Mouse (Mus musculus) forebrain, embryonic 11.5 days (tissue): ENCODE measurements around the gene 2410004B18Rik. TPM values are rescaled to one million over a fixed set of nuclear protein-coding genes. Genes with fewer than 3 reads are reported as not detected.

Source experiments
- ATAC-seq: fragments of 200-750 bp; cut with Nextera tagmentation; replicated peaks from 2 replicates; pipeline ENCODE4 v1.8.0; 2017; ENCODE audit warnings: moderate TSS enrichment; ENCODE audit not compliant: low FRiP score
- DNase-seq: peaks from one replicate; pipeline ENCODE4 v3.0.0-alpha.2; 2017; ENCODE audit warnings: low spot score
- H3K27ac ChIP-seq: fragments of 300-500 bp; sonication (generic); 2 replicates; pipeline ENCODE4 v1.5.1; 2014; ENCODE audit warnings: low read depth, low read length
- H3K27me3 ChIP-seq: fragments of 300-500 bp; sonication (generic); 2 replicates; pipeline ENCODE4 v1.6.1; 2014; ENCODE audit warnings: mild to moderate bottlenecking, low read length, mixed read lengths; ENCODE audit not compliant: control insufficient read depth, insufficient read depth
- H3K36me3 ChIP-seq: fragments of 300-500 bp; sonication (generic); 2 replicates; pipeline ENCODE4 v1.6.1; 2014; ENCODE audit warnings: mild to moderate bottlenecking, low read length, moderate library complexity, mixed read lengths; ENCODE audit not compliant: control insufficient read depth, insufficient read depth
- H3K4me1 ChIP-seq: fragments of 300-500 bp; sonication (generic); replicated peaks from 2 replicates; pipeline ENCODE4 v1.6.1; 2014; ENCODE audit warnings: low read length, mixed read lengths; ENCODE audit not compliant: control insufficient read depth, insufficient read depth
- H3K4me2 ChIP-seq: fragments of 300-500 bp; sonication (generic); 2 replicates; pipeline ENCODE4 v1.6.1; 2014; ENCODE audit warnings: low read depth, mild to moderate bottlenecking, low read length, moderate library complexity, mixed read lengths; ENCODE audit not compliant: severe bottlenecking
- H3K4me3 ChIP-seq: fragments of 300-500 bp; sonication (generic); 2 replicates; pipeline ENCODE4 v1.5.1; 2014; ENCODE audit warnings: low read depth, low read length
- H3K9ac ChIP-seq: fragments of 300-500 bp; sonication (generic); 2 replicates; pipeline ENCODE4 v1.6.1; 2014; ENCODE audit warnings: low read length
- H3K9me3 ChIP-seq: fragments of 300-500 bp; sonication (generic); 2 replicates; pipeline ENCODE4 v1.6.1; 2016; ENCODE audit warnings: low read length, mixed read lengths; ENCODE audit not compliant: control insufficient read depth
- WGBS: fragments of 180-500 bp; shearing (Covaris S2); extraction: QIAGEN DNeasy Blood & Tissue Kit; methylation state at CpG from one replicate; pipeline ENCODE4 v1.1.7; 2014; 5-methylcytosine and 5-hydroxymethylcytosine counted together
- polyA plus RNA-seq: library from polyadenylated mRNA; unstranded; fragments of >200 nt; fragmentation: Nextera tagmentation; extraction: Ambion mirVana; gene quantifications from 2 replicates; pipeline ENCODE4 v1.2.1, GENCODE M21; 2014

2410004B18Rik gene
- 57.6 and 59.5 TPM in 2 replicates for polyA plus RNA-seq

GRCm38 (mm10) chr3:145937505-145938404 is at the start of gene 2410004B18Rik:
Gene 2410004B18Rik (plus strand): TSS chr3:145938014.
- peak; percentile 94 for ATAC-seq
- WGBS = 2% methylated on average over 49 of the region's 70 CpGs
- DNase-seq = peak; percentile 99
- peak within 1 kb of the TSS; percentile 61 for H3K4me2 ChIP-seq
- peak within 1 kb of the TSS; percentile 97 for H3K4me3 ChIP-seq
- no peaks in the 10 kb centered on the region for H3K27me3 ChIP-seq
- peaks cover 8% of the 10 kb centered on the region for H3K4me1 ChIP-seq
- no peaks in the 10 kb centered on the region; the same call in 1 of the 2 replicates for H3K36me3 ChIP-seq
- no peaks in the 10 kb centered on the region for H3K9me3 ChIP-seq
- H3K27ac ChIP-seq = no peak within 1 kb of the TSS
- H3K9ac ChIP-seq = peak within 1 kb of the TSS; percentile 69

- DNase-seq (peak; percentile 68), ATAC-seq (peak; percentile 95)
- WGBS = 46% methylated on average over 18 of the region's 18 CpGs
- Histone ChIP-seq H3K27me3 (no peaks in the 10 kb centered on the region), H3K36me3 (no peaks in the 10 kb centered on the region), H3K4me2 (no peak overlapping the region), H3K9ac (peak overlapping the region; percentile 30; the same call in 1 of the 2 replicates), H3K9me3 (no peaks in the 10 kb centered on the region), H3K27ac (peak overlapping the region; percentile 87), H3K4me1 (peaks cover 18% of the 10 kb centered on the region), H3K4me3 (no peak overlapping the region; the same call in 1 of the 2 replicates)
Observed at GRCm38 (mm10) chr3:145890346-145891132, 47.3 kb upstream of the 2410004B18Rik start.

- peaks cover 11% of the 10 kb centered on the region for H3K4me1 ChIP-seq
- no peak overlapping the region for H3K4me2 ChIP-seq
- H3K4me3 ChIP-seq = no peak overlapping the region
- H3K9me3 ChIP-seq = no peaks in the 10 kb centered on the region
- DNase-seq = no peak
- WGBS = 86% methylated on average over 3 of the region's 3 CpGs
- no peak overlapping the region for H3K9ac ChIP-seq
- no peak for ATAC-seq
- H3K27ac ChIP-seq = no peak overlapping the region
- H3K36me3 ChIP-seq = no peaks in the 10 kb centered on the region
- H3K27me3 ChIP-seq = no peaks in the 10 kb centered on the region
Observed at GRCm38 (mm10) chr3:145892451-145892850, 45.4 kb upstream of the 2410004B18Rik start.

- Histone ChIP-seq H3K36me3 (no peaks in the 10 kb centered on the region), H3K27me3 (no peaks in the 10 kb centered on the region), H3K4me3 (no peak overlapping the region), H3K4me1 (peaks cover 11% of the 10 kb centered on the region), H3K4me2 (no peak overlapping the region), H3K27ac (no peak overlapping the region), H3K9me3 (no peaks in the 10 kb centered on the region), H3K9ac (no peak overlapping the region)
- WGBS = 79% methylated on average over 12 of the region's 12 CpGs
- DNase-seq (no peak), ATAC-seq (no peak)
Observed at GRCm38 (mm10) chr3:145894131-145894530, 43.7 kb upstream of the 2410004B18Rik start.

- Histone ChIP-seq H3K36me3 (no peaks in the 10 kb centered on the region), H3K4me1 (no peaks in the 10 kb centered on the region), H3K4me3 (no peak overlapping the region), H3K27ac (no peak overlapping the region), H3K9ac (no peak overlapping the region), H3K9me3 (no peaks in the 10 kb centered on the region), H3K4me2 (no peak overlapping the region), H3K27me3 (no peaks in the 10 kb centered on the region)
- ATAC-seq = no peak
- DNase-seq = no peak
- WGBS = 92% methylated on average over 11 of the region's 11 CpGs
Observed at GRCm38 (mm10) chr3:145897749-145898148, 40.1 kb upstream of the 2410004B18Rik start.

- H3K4me1 ChIP-seq = 0 out of 2 replicates have a peak, but pooled peaks cover 1% of the 10 kb centered on the region
- no peaks in the 10 kb centered on the region for H3K9me3 ChIP-seq
- WGBS = 93% methylated on average over 8 of the region's 8 CpGs
- ATAC-seq (no peak), DNase-seq (no peak)
- H3K4me2 ChIP-seq = no peak overlapping the region
- H3K27me3 ChIP-seq = no peaks in the 10 kb centered on the region
- no peak overlapping the region for H3K4me3 ChIP-seq
- no peak overlapping the region for H3K27ac ChIP-seq
- H3K36me3 ChIP-seq = no peaks in the 10 kb centered on the region
- no peak overlapping the region for H3K9ac ChIP-seq
Observed at GRCm38 (mm10) chr3:145899832-145900231, 38.0 kb upstream of the 2410004B18Rik start.

GRCm38 (mm10) chr3:145903530-145903929 is 34.3 kb upstream of the 2410004B18Rik start:
- Histone ChIP-seq H3K27me3 (no peaks in the 10 kb centered on the region), H3K4me1 (peaks cover 1% of the 10 kb centered on the region; the same call in 1 of the 2 replicates), H3K9me3 (no peaks in the 10 kb centered on the region), H3K4me3 (no peak overlapping the region), H3K9ac (no peak overlapping the region), H3K36me3 (no peaks in the 10 kb centered on the region), H3K4me2 (no peak overlapping the region), H3K27ac (no peak overlapping the region)
- no peak; the same call in 1 of the 2 replicates for ATAC-seq
- DNase-seq = no peak
- 80% methylated on average over 8 of the region's 8 CpGs for WGBS
